Mouse (Mus musculus): Measurements from ENCODE around the gene Ccdc96.

GRCm38 (mm10) chr5:36519751-36520150, 35.4 kb downstream of the Ccdc96 start:
- TF ChIP-seq CTCF (conservative IDR thresholded peaks at IDR 0.05; ENCODE audit: low read length) (no peak), NANOG (IDR thresholded peaks at IDR 0.05; ENCODE audit: borderline replicate concordance, low read length) (no peak)

Measured in E14TG2a.4 (cell line).